Mouse (Mus musculus) myocyte (in vitro differentiated cells): ENCODE measurements around the gene Cela3b. TPM values are rescaled to one million over a fixed set of nuclear protein-coding genes. Genes with fewer than 3 reads are reported as not detected.
"Not testable (repeated sequence)": the region's sequence is repeated elsewhere in the genome, so short reads cannot be mapped to it uniquely, and the experiment has no call there.

ENCODE experiments used
- H3K27me3 ChIP-seq: one replicate; pipeline ENCODE4 v1.6.1; 2011; ENCODE audit not compliant: control insufficient read depth, insufficient read depth, insufficient read length
- H3K36me3 ChIP-seq: one replicate; pipeline ENCODE4 v1.6.1; 2011; ENCODE audit not compliant: control insufficient read depth, insufficient read depth
- H3K4me2 ChIP-seq: one replicate; pipeline ENCODE4 v1.6.1; 2011; ENCODE audit warnings: low read depth, control low read depth
- H3K4me3 ChIP-seq: one replicate; pipeline ENCODE4 v1.5.1; 2011; ENCODE audit warnings: mild to moderate bottlenecking, control low read depth, moderate library complexity
- H3K79me2 ChIP-seq: one replicate; pipeline ENCODE4 v1.6.1; 2011; ENCODE audit not compliant: control insufficient read depth, insufficient read depth
- H3ac ChIP-seq: one replicate; pipeline ENCODE4 v1.6.1; 2011; ENCODE audit not compliant: control insufficient read depth, insufficient read length
- CEBPB ChIP-seq: IDR thresholded peaks from 2 replicates; pipeline ENCODE4 v1.6.1; 2011; ENCODE audit warnings: mild to moderate bottlenecking, moderate library complexity; ENCODE audit not compliant: poor library complexity, insufficient read depth, severe bottlenecking
- MYOD1 ChIP-seq, 3 experiments: IDR thresholded peaks; one replicate each; pipeline ENCODE4 v1.6.1; 2011; ENCODE audit warnings: control low read depth in 2 of 3, low read depth in 2 of 3, mild to moderate bottlenecking in 2 of 3, moderate library complexity in 1 of 3; ENCODE audit not compliant: insufficient read length in 2 of 3, control insufficient read depth in 1 of 3
- MYOG ChIP-seq, 3 experiments: IDR thresholded peaks; one replicate each; pipeline ENCODE4 v1.6.1; 2011; ENCODE audit warnings: control low read depth in 2 of 3, low read depth in 2 of 3, mild to moderate bottlenecking in 2 of 3; ENCODE audit not compliant: insufficient read length in 2 of 3, control insufficient read depth in 1 of 3, insufficient read depth in 1 of 3
- POLR2A ChIP-seq: IDR thresholded peaks from one replicate; pipeline ENCODE4 v1.6.1; 2011; ENCODE audit warnings: low read depth, mild to moderate bottlenecking, control low read depth, moderate library complexity; ENCODE audit not compliant: insufficient read length
- POLR2AphosphoS2 ChIP-seq: IDR thresholded peaks from one replicate; pipeline ENCODE4 v1.6.1; 2011; ENCODE audit warnings: low read depth, control low read depth; ENCODE audit not compliant: insufficient read length
- REST ChIP-seq: IDR thresholded peaks from one replicate; pipeline ENCODE4 v1.6.1; 2011; ENCODE audit warnings: mild to moderate bottlenecking, control low read depth, moderate library complexity; ENCODE audit not compliant: insufficient read depth, insufficient read length
- SRF ChIP-seq: IDR thresholded peaks from one replicate; pipeline ENCODE4 v1.6.1; 2011; ENCODE audit warnings: low read depth; ENCODE audit not compliant: control insufficient read depth, insufficient read length
- TCF12 ChIP-seq: IDR thresholded peaks from one replicate; pipeline ENCODE4 v1.6.1; 2011; ENCODE audit warnings: mild to moderate bottlenecking, control low read depth; ENCODE audit not compliant: poor library complexity, insufficient read depth, severe bottlenecking
- USF1 ChIP-seq: IDR thresholded peaks from one replicate; pipeline ENCODE4 v1.6.1; 2011; ENCODE audit warnings: low read depth, mild to moderate bottlenecking, control low read depth, moderate library complexity
- polyA plus RNA-seq: library from polyadenylated mRNA; unstranded; fragments of >200 nt; fragmentation: generic; extraction: Trizol; gene quantifications from one replicate; pipeline ENCODE4 v1.2.1, GENCODE M21; 2012; ENCODE audit warnings: missing spikeins

The Cela3b gene
- polyA plus RNA-seq, 1 experiment = 0.38 TPM

- H3K79me2 ChIP-seq, H3ac ChIP-seq, H3K36me3 ChIP-seq, H3K4me3 ChIP-seq, H3K27me3 ChIP-seq: not testable (repeated sequence)
- H3K4me2 ChIP-seq = peak overlapping the region; percentile 21
- peak; percentile 1 for TF ChIP-seq USF1
These were observed 2.6 kb upstream of the Cela3b start for GRCm38 (mm10) chr4:137432700-137433550.

GRCm38 (mm10) chr4:137417712-137418564 lies 12.4 kb downstream of the Cela3b start:
- no peak for TF ChIP-seq MYOD1 (IDR thresholded peaks at IDR 0.05; ENCODE audit: control insufficient read depth in 1 of 3, insufficient read length in 2 of 3, low read depth in 2 of 3)
- Histone ChIP-seq H3K36me3 (no peaks in the 10 kb centered on the region), H3ac (no peak overlapping the region), H3K79me2 (no peaks in the 10 kb centered on the region), H3K4me3 (no peak overlapping the region), H3K4me2 (no peak overlapping the region), H3K27me3 (no peaks in the 10 kb centered on the region)

GRCm38 (mm10) chr4:137414936-137415335 lies 15.4 kb downstream of the Cela3b start:
- Histone ChIP-seq H3K4me3 (no peak overlapping the region), H3K27me3 (no peaks in the 10 kb centered on the region), H3K36me3 (no peaks in the 10 kb centered on the region), H3K79me2 (no peaks in the 10 kb centered on the region), H3K4me2 (no peak overlapping the region), H3ac (no peak overlapping the region)
- TF ChIP-seq POLR2A (no peak), USF1 (no peak), REST (no peak), TCF12 (no peak)

- H3K27me3 ChIP-seq, H3K36me3 ChIP-seq, H3K79me2 ChIP-seq, H3ac ChIP-seq, H3K4me3 ChIP-seq, H3K4me2 ChIP-seq: not testable (repeated sequence)
- TF ChIP-seq MYOG (IDR thresholded peaks at IDR 0.05; ENCODE audit: control insufficient read depth in 1 of 3, insufficient read depth in 1 of 3, insufficient read length in 2 of 3, low read depth in 2 of 3) (peak in 2 of 3 experiments; percentile 22), MYOD1 (IDR thresholded peaks at IDR 0.05; ENCODE audit: control insufficient read depth in 1 of 3, insufficient read length in 2 of 3, low read depth in 2 of 3) (peak in 2 of 3 experiments; percentile 53 to 66)
These were observed 18.1 kb downstream of the Cela3b start for GRCm38 (mm10) chr4:137412185-137412709.

GRCm38 (mm10) chr4:137409691-137410090 lies 20.6 kb downstream of the Cela3b start, which contains the start of gene Cela3a:
Gene Cela3a, minus strand, starts transcription at chr4:137409791.
- Histone ChIP-seq H3K4me3 (no peak within 1 kb of the TSS), H3K4me2 (no peak within 1 kb of the TSS), H3K79me2 (no peaks in the 10 kb centered on the region), H3ac (no peak within 1 kb of the TSS), H3K36me3 (no peaks in the 10 kb centered on the region), H3K27me3 (peaks cover 4% of the 10 kb centered on the region)
- TF ChIP-seq SRF (no peak), MYOG (IDR thresholded peaks at IDR 0.05; ENCODE audit: control insufficient read depth in 1 of 3, insufficient read depth in 1 of 3, insufficient read length in 2 of 3, low read depth in 2 of 3) (peak in 1 of 3 experiments; percentile 15)

GRCm38 (mm10) chr4:137405571-137405970 lies 24.8 kb downstream of the Cela3b start:
- H3K36me3 ChIP-seq = no peaks in the 10 kb centered on the region
- H3ac ChIP-seq = no peak overlapping the region
- no peak overlapping the region for H3K4me2 ChIP-seq
- TF ChIP-seq POLR2AphosphoS2 (no peak), TCF12 (no peak), MYOG (IDR thresholded peaks at IDR 0.05; ENCODE audit: control insufficient read depth in 1 of 3, insufficient read depth in 1 of 3, insufficient read length in 2 of 3, low read depth in 2 of 3) (no peak), USF1 (no peak), MYOD1 (IDR thresholded peaks at IDR 0.05; ENCODE audit: control insufficient read depth in 1 of 3, insufficient read length in 2 of 3, low read depth in 2 of 3) (no peak), CEBPB (no peak)
- peaks cover 4% of the 10 kb centered on the region for H3K27me3 ChIP-seq
- H3K4me3 ChIP-seq = no peak overlapping the region
- no peaks in the 10 kb centered on the region for H3K79me2 ChIP-seq
